Mouse (Mus musculus) liver, adult (tissue): ENCODE data around the gene Gm1123.

ENCODE experiments used
- GATA4 ChIP-seq: IDR thresholded peaks from 2 replicates; pipeline ENCODE4 v1.6.1; 2014; ENCODE audit warnings: mild to moderate bottlenecking, low read length; ENCODE audit not compliant: insufficient replicate concordance

Gm1123 gene

GRCm38 (mm10) chr9:99021166-99021565 lies 14.3 kb downstream of the Gm1123 start:
- TF ChIP-seq GATA4 = no peak

DNA sequence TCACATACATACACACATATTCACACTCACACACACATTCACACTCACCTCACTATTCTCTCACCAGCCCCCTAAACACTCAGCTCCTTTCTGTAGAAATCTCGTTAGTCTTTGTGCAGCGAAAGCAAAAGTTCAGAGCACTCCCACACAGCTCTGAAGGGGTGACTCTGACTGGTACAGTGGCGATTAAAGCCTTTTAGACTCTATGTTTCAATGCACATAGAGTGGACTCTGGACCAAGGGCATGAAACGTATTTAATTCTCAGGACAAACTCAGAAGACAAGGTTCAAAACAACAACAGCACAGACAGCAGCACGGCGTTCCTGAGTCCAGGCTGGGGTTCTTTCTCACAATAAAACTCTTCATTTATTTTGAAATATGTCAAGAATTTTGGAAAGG lies 17.8 kb downstream of the Gm1123 start:
- TF ChIP-seq GATA4 = no peak

- no peak for TF ChIP-seq GATA4
Measured at GRCm38 (mm10) chr9:99016759-99017158, 18.8 kb downstream of the Gm1123 start.

DNA sequence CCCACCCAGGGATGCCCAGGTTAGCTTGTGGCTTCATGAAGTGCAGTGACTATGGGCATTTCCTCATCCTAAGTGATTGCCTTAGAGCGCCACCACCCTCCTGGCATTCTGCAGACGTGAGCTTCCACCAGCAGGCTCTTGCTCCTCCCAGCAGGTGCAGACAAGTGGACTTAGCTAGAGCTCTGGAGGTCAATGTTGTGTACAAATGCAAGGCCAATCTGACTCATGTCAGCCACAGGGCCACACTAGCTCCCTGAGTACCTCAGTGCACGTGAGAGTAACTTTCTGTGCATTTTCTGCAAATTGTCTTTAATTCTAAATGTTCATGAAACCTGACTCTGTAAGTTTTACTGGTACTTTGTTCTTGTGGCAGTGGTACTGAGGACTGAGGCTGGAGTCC lies 19.2 kb downstream of the Gm1123 start:
- TF ChIP-seq GATA4 = no peak

- TF ChIP-seq GATA4 = no peak
Measured at GRCm38 (mm10) chr9:99009898-99010199, 25.7 kb downstream of the Gm1123 start.

- no peak for TF ChIP-seq GATA4
Measured at GRCm38 (mm10) chr9:99009069-99009897, 26.2 kb downstream of the Gm1123 start.

- TF ChIP-seq GATA4 = no peak
Measured at GRCm38 (mm10) chr9:99001326-99001725, 34.2 kb downstream of the Gm1123 start.

DNA sequence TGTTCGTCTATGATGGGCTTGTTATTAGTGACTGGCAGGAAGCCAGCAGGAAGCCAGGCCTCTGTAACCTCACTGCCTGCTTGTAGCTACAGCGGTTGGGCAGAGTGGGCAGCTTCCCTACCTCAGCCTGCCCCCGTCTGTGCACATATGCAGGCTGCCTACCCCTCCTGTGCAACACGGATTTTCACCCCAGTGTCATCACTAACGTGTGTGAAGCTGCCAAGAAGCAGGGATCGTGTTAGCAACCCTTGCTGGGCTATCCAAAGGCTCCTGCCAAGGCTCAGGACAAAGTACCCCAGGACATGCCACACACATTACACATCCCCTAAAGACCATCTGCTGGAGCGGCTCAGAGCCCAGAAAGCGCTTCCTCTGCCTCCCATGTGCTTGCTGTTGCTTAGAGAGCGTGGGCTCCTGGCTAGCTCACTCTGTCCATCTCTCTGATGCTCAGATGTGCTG lies 35.6 kb downstream of the Gm1123 start:
- TF ChIP-seq GATA4 = no peak

- TF ChIP-seq GATA4 = no peak
Measured at GRCm38 (mm10) chr9:98994103-98994502, 41.4 kb downstream of the Gm1123 start.

- no peak for TF ChIP-seq GATA4
Measured at GRCm38 (mm10) chr9:98987131-98987530, 48.4 kb downstream of the Gm1123 start.

DNA sequence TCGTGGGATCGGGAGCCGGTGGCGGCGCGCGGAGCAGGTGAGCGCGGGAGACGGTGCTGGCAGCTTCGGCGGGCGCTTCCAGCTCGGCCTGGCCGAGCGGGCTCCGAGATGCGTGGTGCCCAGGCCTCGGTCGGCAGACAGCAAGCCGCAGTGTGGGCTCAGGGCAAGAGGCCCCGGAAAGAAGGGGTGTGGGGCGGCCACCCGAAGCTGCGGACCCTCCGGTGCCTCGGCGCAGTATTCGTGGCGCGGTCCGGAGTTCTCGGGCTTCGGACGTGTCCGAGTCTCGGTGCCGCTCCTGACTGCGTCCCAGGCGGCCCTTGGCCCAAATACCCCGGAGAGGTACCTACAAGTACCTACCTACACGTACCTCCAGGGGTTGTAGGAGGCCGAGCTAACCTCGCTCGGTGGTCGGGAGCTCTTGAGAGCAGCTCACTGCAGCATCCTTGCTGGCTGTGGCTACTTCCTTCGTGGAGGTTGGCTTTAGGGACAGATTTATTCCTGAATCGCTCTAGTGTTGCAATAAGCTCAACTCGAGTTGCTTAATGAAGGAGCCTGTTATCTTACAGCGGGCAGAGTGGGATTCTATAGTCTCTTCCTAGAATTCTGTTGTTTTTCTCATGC lies 48.9 kb downstream of the Gm1123 start:
- no peak; the same call in 1 of the 2 replicates for TF ChIP-seq GATA4

- no peak; the same call in 1 of the 2 replicates for TF ChIP-seq GATA4
Measured at GRCm38 (mm10) chr9:98985800-98986475, 49.6 kb downstream of the Gm1123 start, which contains the start of gene Faim. Gene Faim, plus strand, starts transcription at chr9:98986373.

DNA sequence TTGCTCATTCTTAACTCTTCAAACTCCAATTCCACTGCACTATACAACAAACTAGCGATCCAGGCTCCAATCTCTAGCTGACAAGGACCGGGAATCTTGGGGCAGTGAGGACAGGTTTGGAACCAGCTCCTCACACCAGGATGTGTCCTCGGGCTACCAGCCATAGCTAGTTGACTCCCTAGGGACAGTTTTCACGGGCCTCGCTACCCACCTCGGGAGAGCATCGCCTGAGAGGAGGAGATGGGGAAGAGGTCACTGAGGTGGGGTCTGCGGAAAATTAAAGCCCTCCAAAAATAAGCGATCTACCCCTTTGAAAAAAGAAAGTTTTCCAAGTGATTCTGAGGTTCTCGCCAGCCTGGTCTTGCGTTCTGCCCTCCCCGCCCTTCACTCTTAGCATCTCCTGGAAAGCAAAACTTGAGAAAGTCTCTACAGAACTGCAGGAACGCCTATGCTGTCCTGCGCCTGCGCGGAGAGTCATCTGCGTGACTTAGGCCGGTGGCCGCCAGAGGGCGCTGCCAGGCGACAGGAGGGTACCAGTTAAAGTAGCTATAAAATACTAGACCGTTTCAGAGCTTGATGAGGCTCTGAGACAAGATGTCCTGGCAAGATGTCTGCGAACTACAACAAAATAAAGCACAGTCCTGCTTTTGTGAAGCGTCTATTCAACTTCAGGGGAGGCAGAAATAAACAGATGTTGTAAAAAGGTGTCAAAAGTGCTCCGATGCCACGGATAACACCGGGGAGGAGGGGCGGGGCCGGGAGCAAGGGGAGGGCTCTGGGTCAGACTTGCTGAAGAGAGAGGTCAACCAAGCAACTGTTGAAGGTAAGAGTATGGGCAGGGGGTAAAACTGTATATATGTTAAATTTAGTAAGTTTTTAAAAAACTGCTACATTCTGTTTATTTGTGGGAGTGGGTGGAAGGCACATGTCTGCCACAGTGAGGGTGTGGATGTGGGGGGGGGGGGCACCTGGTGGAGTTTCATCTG lies 55.8 kb downstream of the Gm1123 start:
- no peak for TF ChIP-seq GATA4

DNA sequence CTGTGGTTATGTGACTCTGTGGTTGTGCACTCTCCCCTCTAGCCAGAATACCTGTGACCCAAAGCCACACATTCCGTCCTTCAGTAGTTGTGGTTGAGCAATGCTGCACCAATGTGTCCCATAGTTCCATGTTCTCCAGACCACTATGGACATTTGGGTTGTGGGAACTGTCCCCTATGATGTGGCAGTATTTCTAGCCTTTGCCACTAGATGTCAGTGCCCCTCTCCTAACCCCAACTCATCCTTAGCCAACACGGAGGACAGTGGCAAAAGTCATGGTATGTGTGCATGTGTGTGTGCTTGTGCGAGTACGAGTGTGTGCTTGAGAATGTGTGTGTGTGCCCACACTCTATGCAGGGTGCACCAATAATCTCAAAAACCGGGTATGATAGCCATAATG lies 59.0 kb downstream of the Gm1123 start:
- TF ChIP-seq GATA4 = no peak

- TF ChIP-seq GATA4 = no peak
Measured at GRCm38 (mm10) chr9:98976081-98976480, 59.4 kb downstream of the Gm1123 start.
